Mouse (Mus musculus): ENCODE results near the gene Ftl1. TPM values are rescaled to one million over a fixed set of nuclear protein-coding genes. Genes with fewer than 3 reads are reported as not detected.
A peak's percentile ranks its signal among the peaks of the same experiment; 100 is the strongest.

Ftl1 gene
- polyA plus RNA-seq, 1 experiment from 2014 or later: 4,462 TPM

GRCm38 (mm10) chr7:45447325-45447990 lies 12.2 kb downstream of the Ftl1 start:
- H3K36me3 ChIP-seq (ENCODE audit: control insufficient read depth, insufficient read depth, low read length): no peaks in the 10 kb centered on the region
- H3K27ac ChIP-seq (ENCODE audit: low read length): no peak overlapping the region
- no peaks in the 10 kb centered on the region for H3K9me3 ChIP-seq (replicated peaks; ENCODE audit: control insufficient read depth, low read length)
- no peaks in the 10 kb centered on the region for H3K4me1 ChIP-seq (ENCODE audit: control insufficient read depth, insufficient read depth, low read length)
- no peaks in the 10 kb centered on the region for H3K27me3 ChIP-seq (ENCODE audit: control insufficient read depth, insufficient read depth, low read length)
- no peak overlapping the region for H3K4me2 ChIP-seq (ENCODE audit: low read depth, low read length)
- WGBS: 30% methylated on average over 11 of the region's 11 CpGs
- ATAC-seq (ENCODE audit: insufficient read depth, low FRiP score): no peak
- H3K9ac ChIP-seq (ENCODE audit: low read length): no peak overlapping the region
- H3K4me3 ChIP-seq (replicated peaks; ENCODE audit: low read length): no peak overlapping the region

GRCm38 (mm10) chr7:45446589-45446988 lies 13.1 kb downstream of the Ftl1 start:
- Histone ChIP-seq H3K9ac (ENCODE audit: low read length) (no peak overlapping the region), H3K27me3 (ENCODE audit: control insufficient read depth, insufficient read depth, low read length) (no peaks in the 10 kb centered on the region), H3K4me3 (replicated peaks; ENCODE audit: low read length) (no peak overlapping the region), H3K27ac (ENCODE audit: low read length) (no peak overlapping the region), H3K36me3 (ENCODE audit: control insufficient read depth, insufficient read depth, low read length) (no peaks in the 10 kb centered on the region), H3K4me2 (ENCODE audit: low read depth, low read length) (no peak overlapping the region), H3K9me3 (replicated peaks; ENCODE audit: control insufficient read depth, low read length) (no peaks in the 10 kb centered on the region), H3K4me1 (ENCODE audit: control insufficient read depth, insufficient read depth, low read length) (no peaks in the 10 kb centered on the region)
- ATAC-seq (ENCODE audit: insufficient read depth, low FRiP score): no peak

- Histone ChIP-seq H3K4me2 (ENCODE audit: low read depth, low read length) (no peak overlapping the region), H3K36me3 (ENCODE audit: control insufficient read depth, insufficient read depth, low read length) (no peaks in the 10 kb centered on the region), H3K9me3 (replicated peaks; ENCODE audit: control insufficient read depth, low read length) (no peaks in the 10 kb centered on the region), H3K9ac (ENCODE audit: low read length) (no peak overlapping the region), H3K4me3 (replicated peaks; ENCODE audit: low read length) (no peak overlapping the region), H3K27me3 (ENCODE audit: control insufficient read depth, insufficient read depth, low read length) (no peaks in the 10 kb centered on the region), H3K4me1 (ENCODE audit: control insufficient read depth, insufficient read depth, low read length) (no peaks in the 10 kb centered on the region), H3K27ac (ENCODE audit: low read length) (no peak overlapping the region)
- 76% methylated on average over 22 of the region's 22 CpGs for WGBS
- no peak for ATAC-seq (ENCODE audit: insufficient read depth, low FRiP score)
These were observed 15.9 kb downstream of the Ftl1 start for GRCm38 (mm10) chr7:45443526-45444420.

GRCm38 (mm10) chr7:45437521-45438276 lies 22.0 kb downstream of the Ftl1 start, which contains the start of gene Ruvbl2:
Ruvbl2 (minus strand) TSS chr7:45438096.
- 26% methylated on average over 19 of the region's 19 CpGs for WGBS
- peaks cover 35% of the 10 kb centered on the region for H3K4me1 ChIP-seq (ENCODE audit: control insufficient read depth, insufficient read depth, low read length)
- no peak within 1 kb of the TSS for H3K4me3 ChIP-seq (replicated peaks; ENCODE audit: low read length)
- peak within 1 kb of the TSS; percentile 36 for H3K4me2 ChIP-seq (ENCODE audit: low read depth, low read length)
- no peaks in the 10 kb centered on the region for H3K9me3 ChIP-seq (replicated peaks; ENCODE audit: control insufficient read depth, low read length)
- no peak for ATAC-seq (ENCODE audit: insufficient read depth, low FRiP score)
- H3K27ac ChIP-seq (ENCODE audit: low read length): no peak within 1 kb of the TSS
- H3K9ac ChIP-seq (ENCODE audit: low read length): peak within 1 kb of the TSS; percentile 53; the same call in 1 of the 2 replicates
- no peaks in the 10 kb centered on the region for H3K36me3 ChIP-seq (ENCODE audit: control insufficient read depth, insufficient read depth, low read length)
- H3K27me3 ChIP-seq (ENCODE audit: control insufficient read depth, insufficient read depth, low read length): no peaks in the 10 kb centered on the region

GRCm38 (mm10) chr7:45437046-45437445 lies 22.6 kb downstream of the Ftl1 start:
- Histone ChIP-seq H3K4me2 (ENCODE audit: low read depth, low read length) (peak overlapping the region; percentile 36; the same call in 1 of the 2 replicates), H3K36me3 (ENCODE audit: control insufficient read depth, insufficient read depth, low read length) (no peaks in the 10 kb centered on the region), H3K9ac (ENCODE audit: low read length) (peak overlapping the region; percentile 53; the same call in 1 of the 2 replicates), H3K9me3 (replicated peaks; ENCODE audit: control insufficient read depth, low read length) (no peaks in the 10 kb centered on the region), H3K4me3 (replicated peaks; ENCODE audit: low read length) (no peak overlapping the region), H3K27ac (ENCODE audit: low read length) (no peak overlapping the region), H3K27me3 (ENCODE audit: control insufficient read depth, insufficient read depth, low read length) (no peaks in the 10 kb centered on the region), H3K4me1 (ENCODE audit: control insufficient read depth, insufficient read depth, low read length) (peaks cover 37% of the 10 kb centered on the region)
- ATAC-seq (ENCODE audit: insufficient read depth, low FRiP score): no peak
- WGBS: 48% methylated on average over 6 of the region's 6 CpGs

- H3K4me1 ChIP-seq (ENCODE audit: control insufficient read depth, insufficient read depth, low read length): peaks cover 37% of the 10 kb centered on the region
- H3K27me3 ChIP-seq (ENCODE audit: control insufficient read depth, insufficient read depth, low read length): no peaks in the 10 kb centered on the region
- peak overlapping the region; percentile 28; the same call in 1 of the 2 replicates for H3K9ac ChIP-seq (ENCODE audit: low read length)
- no peak overlapping the region for H3K27ac ChIP-seq (ENCODE audit: low read length)
- H3K4me2 ChIP-seq (ENCODE audit: low read depth, low read length): peak overlapping the region; percentile 56; the same call in 1 of the 2 replicates
- no peak overlapping the region for H3K4me3 ChIP-seq (replicated peaks; ENCODE audit: low read length)
- no peaks in the 10 kb centered on the region for H3K9me3 ChIP-seq (replicated peaks; ENCODE audit: control insufficient read depth, low read length)
- 90% methylated on average over 5 of the region's 5 CpGs for WGBS
- H3K36me3 ChIP-seq (ENCODE audit: control insufficient read depth, insufficient read depth, low read length): no peaks in the 10 kb centered on the region; the same call in 1 of the 2 replicates
- ATAC-seq (ENCODE audit: insufficient read depth, low FRiP score): no peak
These were observed 23.2 kb downstream of the Ftl1 start for GRCm38 (mm10) chr7:45436444-45436843.

GRCm38 (mm10) chr7:45435038-45435437 lies 24.6 kb downstream of the Ftl1 start:
- Histone ChIP-seq H3K9me3 (replicated peaks; ENCODE audit: control insufficient read depth, low read length) (no peaks in the 10 kb centered on the region), H3K4me1 (ENCODE audit: control insufficient read depth, insufficient read depth, low read length) (peaks cover 37% of the 10 kb centered on the region), H3K4me3 (replicated peaks; ENCODE audit: low read length) (peak overlapping the region; percentile 81), H3K27me3 (ENCODE audit: control insufficient read depth, insufficient read depth, low read length) (no peaks in the 10 kb centered on the region), H3K27ac (ENCODE audit: low read length) (peak overlapping the region; percentile 78), H3K36me3 (ENCODE audit: control insufficient read depth, insufficient read depth, low read length) (no peaks in the 10 kb centered on the region; the same call in 1 of the 2 replicates), H3K9ac (ENCODE audit: low read length) (peak overlapping the region; percentile 87), H3K4me2 (ENCODE audit: low read depth, low read length) (peak overlapping the region; percentile 56)
- WGBS: under 1% methylated on average over 16 of the region's 16 CpGs
- no peak for ATAC-seq (ENCODE audit: insufficient read depth, low FRiP score)

GRCm38 (mm10) chr7:45434203-45435015 lies 25.3 kb downstream of the Ftl1 start, which contains the start of gene Gys1:
Gys1 (plus strand) TSS chr7:45434844.
- peak; percentile 97 for ATAC-seq (ENCODE audit: insufficient read depth, low FRiP score)
- WGBS: under 1% methylated on average over 45 of the region's 45 CpGs
- peak within 1 kb of the TSS; percentile 87 for H3K9ac ChIP-seq (ENCODE audit: low read length)
- no peaks in the 10 kb centered on the region; the same call in 1 of the 2 replicates for H3K36me3 ChIP-seq (ENCODE audit: control insufficient read depth, insufficient read depth, low read length)
- no peaks in the 10 kb centered on the region for H3K27me3 ChIP-seq (ENCODE audit: control insufficient read depth, insufficient read depth, low read length)
- peak within 1 kb of the TSS; percentile 89 for H3K4me2 ChIP-seq (ENCODE audit: low read depth, low read length)
- no peaks in the 10 kb centered on the region for H3K9me3 ChIP-seq (replicated peaks; ENCODE audit: control insufficient read depth, low read length)
- H3K4me1 ChIP-seq (ENCODE audit: control insufficient read depth, insufficient read depth, low read length): peaks cover 37% of the 10 kb centered on the region
- peak within 1 kb of the TSS; percentile 88 for H3K27ac ChIP-seq (ENCODE audit: low read length)
- H3K4me3 ChIP-seq (replicated peaks; ENCODE audit: low read length): peak within 1 kb of the TSS; percentile 81

All from stomach, embryonic 16.5 days (tissue).